ENCODE assay signal across 8 mouse cellular contexts in the genomic region with DNA sequence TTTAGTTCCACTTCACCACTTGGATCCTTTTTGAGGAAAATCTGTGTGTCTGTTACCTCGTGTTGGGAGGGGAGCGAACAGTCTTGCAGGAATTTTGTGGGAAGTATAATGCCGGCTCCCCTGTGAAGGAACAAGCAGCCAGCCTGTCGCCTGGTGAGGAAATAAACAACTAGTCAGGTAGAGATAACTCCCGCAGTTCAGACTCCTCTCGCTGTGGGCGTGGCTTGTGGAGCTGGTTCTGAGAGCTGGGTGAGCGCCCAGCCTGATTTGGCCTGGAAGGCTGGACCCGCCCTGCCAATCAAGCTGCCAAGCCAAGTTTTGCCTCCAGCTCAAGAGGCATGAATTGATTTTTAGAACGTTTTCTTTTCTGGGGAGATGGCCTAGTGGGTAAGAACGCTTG. TPM values are rescaled to one million over a fixed set of nuclear protein-coding genes. Genes with fewer than 3 reads are reported as not detected.
A peak's percentile ranks its signal among the peaks of the same experiment; 100 is the strongest.
DNase-seq lines count a peak whose midpoint lies in the region; ATAC-seq and TF ChIP-seq lines count a peak whose summit lies in the region.

No protein-coding gene starts in this region.

- no peak for TF ChIP-seq CTCF in spleen, adult 2 months (IDR thresholded peaks at IDR 0.05; ENCODE audit: extremely low read depth, insufficient read depth, insufficient read length, insufficient replicate concordance)
- no peak for TF ChIP-seq CTCF in embryonic fibroblast, embryonic 13.5 days (IDR thresholded peaks at IDR 0.05; ENCODE audit: borderline replicate concordance, insufficient read depth, low read length)
- TF ChIP-seq CTCF in stomach, postnatal 0 days (IDR thresholded peaks at IDR 0.05; ENCODE audit: low read depth): no peak

- TF ChIP-seq POLR2A in spleen, adult 2 months (IDR thresholded peaks at IDR 0.05; ENCODE audit: low read depth, low read length): no peak
- TF ChIP-seq POLR2A in embryonic fibroblast, embryonic 13.5 days (IDR thresholded peaks at IDR 0.05; ENCODE audit: low read depth, low read length): no peak

- TF ChIP-seq EP300 in stomach, postnatal 0 days (optimal IDR thresholded peaks at IDR 0.05): no peak

- H3K27me3 ChIP-seq in spleen, adult 2 months (ENCODE audit: control insufficient read depth, insufficient read depth, low read length): peaks cover 2% of the 10 kb centered on the region; the same call in 1 of the 2 replicates
- peaks cover 32% of the 10 kb centered on the region for H3K27me3 ChIP-seq in heart, embryonic 12.5 days (replicated peaks)
- H3K27me3 ChIP-seq in kidney, embryonic 15.5 days: peaks cover 41% of the 10 kb centered on the region
- peaks cover 24% of the 10 kb centered on the region for H3K27me3 ChIP-seq in limb, embryonic 15.5 days
- peaks cover 16% of the 10 kb centered on the region for H3K27me3 ChIP-seq in midbrain, embryonic 14.5 days (ENCODE audit: control insufficient read depth, insufficient read depth, low read length)
- H3K27me3 ChIP-seq in stomach, postnatal 0 days (ENCODE audit: control insufficient read depth, insufficient read depth, low read length): no peaks in the 10 kb centered on the region

- no peaks in the 10 kb centered on the region for H3K4me1 ChIP-seq in spleen, adult 2 months (ENCODE audit: control insufficient read depth, insufficient read depth, insufficient read length)
- H3K4me1 ChIP-seq in embryonic fibroblast, embryonic 13.5 days (ENCODE audit: control insufficient read depth, insufficient read depth, low read length): no peaks in the 10 kb centered on the region; the same call in 1 of the 2 replicates
- peaks cover 13% of the 10 kb centered on the region for H3K4me1 ChIP-seq in heart, embryonic 12.5 days (replicated peaks)
- H3K4me1 ChIP-seq in kidney, embryonic 15.5 days: peaks cover 17% of the 10 kb centered on the region
- H3K4me1 ChIP-seq in limb, embryonic 15.5 days: peaks cover 31% of the 10 kb centered on the region
- H3K4me1 ChIP-seq in midbrain, embryonic 14.5 days (ENCODE audit: control insufficient read depth, insufficient read depth, low read length): peaks cover 17% of the 10 kb centered on the region
- H3K4me1 ChIP-seq in stomach, postnatal 0 days (replicated peaks; ENCODE audit: control insufficient read depth, insufficient read depth): 0 out of 2 replicates have a peak, but pooled peaks cover 2% of the 10 kb centered on the region

- peak; percentile 67 for ATAC-seq in heart, embryonic 12.5 days (ENCODE audit: insufficient number of reproducible peaks, low FRiP score)
- ATAC-seq in kidney, embryonic 15.5 days (replicated peaks; ENCODE audit: low FRiP score): peak; percentile 78
- peak; percentile 53; the same call in 1 of the 2 replicates for ATAC-seq in limb, embryonic 15.5 days (ENCODE audit: insufficient number of reproducible peaks, low FRiP score, low TSS enrichment, low read depth)
- peak; percentile 53 for ATAC-seq in midbrain, embryonic 14.5 days (ENCODE audit: low FRiP score, low TSS enrichment)
- peak; percentile 91 for ATAC-seq in stomach, postnatal 0 days (ENCODE audit: low FRiP score, low TSS enrichment)

- H3K36me3 ChIP-seq in spleen, adult 2 months (ENCODE audit: control insufficient read depth, insufficient read depth, low read length): no peaks in the 10 kb centered on the region
- no peaks in the 10 kb centered on the region for H3K36me3 ChIP-seq in heart, embryonic 12.5 days
- H3K36me3 ChIP-seq in kidney, embryonic 15.5 days: no peaks in the 10 kb centered on the region
- H3K36me3 ChIP-seq in limb, embryonic 15.5 days: no peaks in the 10 kb centered on the region
- no peaks in the 10 kb centered on the region for H3K36me3 ChIP-seq in midbrain, embryonic 14.5 days (ENCODE audit: control insufficient read depth, insufficient read depth, low read length)
- no peaks in the 10 kb centered on the region for H3K36me3 ChIP-seq in stomach, postnatal 0 days (ENCODE audit: control insufficient read depth, insufficient read depth, low read length)

- H3K9ac ChIP-seq in heart, embryonic 12.5 days: peak overlapping the region; percentile 69
- H3K9ac ChIP-seq in kidney, embryonic 15.5 days: peak overlapping the region; percentile 49; the same call in 1 of the 2 replicates
- peak overlapping the region; percentile 62 for H3K9ac ChIP-seq in limb, embryonic 15.5 days
- no peak overlapping the region for H3K9ac ChIP-seq in midbrain, embryonic 14.5 days (replicated peaks; ENCODE audit: low read length)
- 0 out of 2 replicates have a peak overlapping the region, but pooled peaks have one; percentile 54 for H3K9ac ChIP-seq in stomach, postnatal 0 days (ENCODE audit: low read length)

- 3% methylated on average over 11 of the region's 11 CpGs for WGBS in spleen, adult 2 months
- WGBS in heart, embryonic 12.5 days: under 1% methylated on average over 11 of the region's 11 CpGs
- 1% methylated on average over 11 of the region's 11 CpGs for WGBS in kidney, embryonic 15.5 days
- WGBS in limb, embryonic 15.5 days: 1% methylated on average over 11 of the region's 11 CpGs
- WGBS in midbrain, embryonic 14.5 days: 1% methylated on average over 11 of the region's 11 CpGs
- under 1% methylated on average over 11 of the region's 11 CpGs for WGBS in stomach, postnatal 0 days

- H3K9me3 ChIP-seq in heart, embryonic 12.5 days (replicated peaks): no peaks in the 10 kb centered on the region
- H3K9me3 ChIP-seq in kidney, embryonic 15.5 days (replicated peaks): no peaks in the 10 kb centered on the region
- no peaks in the 10 kb centered on the region for H3K9me3 ChIP-seq in limb, embryonic 15.5 days
- no peaks in the 10 kb centered on the region for H3K9me3 ChIP-seq in midbrain, embryonic 14.5 days (ENCODE audit: control insufficient read depth, low read length)
- H3K9me3 ChIP-seq in stomach, postnatal 0 days (ENCODE audit: control insufficient read depth, low read length): no peaks in the 10 kb centered on the region

- no peak overlapping the region for H3K27ac ChIP-seq in spleen, adult 2 months (ENCODE audit: insufficient read depth, low read length)
- no peak overlapping the region for H3K27ac ChIP-seq in embryonic fibroblast, embryonic 13.5 days (ENCODE audit: insufficient read depth, low read length)
- H3K27ac ChIP-seq in heart, embryonic 12.5 days (ENCODE audit: poor library complexity, severe bottlenecking): no peak overlapping the region
- no peak overlapping the region for H3K27ac ChIP-seq in kidney, embryonic 15.5 days
- H3K27ac ChIP-seq in limb, embryonic 15.5 days: peak overlapping the region; percentile 74
- H3K27ac ChIP-seq in midbrain, embryonic 14.5 days (replicated peaks; ENCODE audit: low read depth, low read length): no peak overlapping the region
- no peak overlapping the region for H3K27ac ChIP-seq in stomach, postnatal 0 days (replicated peaks)

- peak overlapping the region; percentile 33; the same call in 1 of the 2 replicates for H3K4me3 ChIP-seq in spleen, adult 2 months (ENCODE audit: extremely low read depth, insufficient read depth, insufficient read length)
- H3K4me3 ChIP-seq in embryonic fibroblast, embryonic 13.5 days (ENCODE audit: insufficient read depth, low read length): peak overlapping the region; percentile 34
- H3K4me3 ChIP-seq in heart, embryonic 12.5 days: peak overlapping the region; percentile 64
- H3K4me3 ChIP-seq in kidney, embryonic 15.5 days (replicated peaks): peak overlapping the region; percentile 51
- H3K4me3 ChIP-seq in limb, embryonic 15.5 days: peak overlapping the region; percentile 53
- peak overlapping the region; percentile 54 for H3K4me3 ChIP-seq in midbrain, embryonic 14.5 days (replicated peaks; ENCODE audit: low read depth, low read length)
- H3K4me3 ChIP-seq in stomach, postnatal 0 days (ENCODE audit: low read depth, low read length): peak overlapping the region; percentile 46

- peak overlapping the region; percentile 100 for H3K4me2 ChIP-seq in heart, embryonic 12.5 days
- peak overlapping the region; percentile 91 for H3K4me2 ChIP-seq in kidney, embryonic 15.5 days
- peak overlapping the region; percentile 93 for H3K4me2 ChIP-seq in limb, embryonic 15.5 days
- H3K4me2 ChIP-seq in midbrain, embryonic 14.5 days (ENCODE audit: low read length): peak overlapping the region; percentile 99
- peak overlapping the region; percentile 89 for H3K4me2 ChIP-seq in stomach, postnatal 0 days (replicated peaks; ENCODE audit: low read depth)

- DNase-seq in spleen, adult 2 months (ENCODE audit: low read depth in 1 of 2, low spot score in 2 of 2): no peak
- no peak for DNase-seq in spleen, adult 12 weeks (ENCODE audit: low spot score)
- DNase-seq in midbrain, embryonic 14.5 days: peak; percentile 80
- DNase-seq in stomach, postnatal 0 days (ENCODE audit: low spot score): peak; percentile 88

RNA-seq across cellular contexts. Expression of gene Tnfaip8l3, which starts 0.6 kb away (rescaled TPM):
- 0.01 TPM in 1 of 2 replicates, not detected in the other for polyA plus RNA-seq in spleen, adult 2 months (2012; rRNA removed)
- polyA plus RNA-seq in embryonic fibroblast, embryonic 13.5 days (2011; ENCODE audit: insufficient read length, low read depth, missing spikeins): 0.25 and 1.1 TPM in 2 replicates
- 0.13 TPM in 1 of 2 replicates, not detected in the other for polyA plus RNA-seq in heart, embryonic 12.5 days (2016; fragmentation: Nextera tagmentation; extraction: Ambion mirVana)
- polyA plus RNA-seq in kidney, embryonic 15.5 days (2015; fragmentation: Nextera tagmentation; extraction: Ambion mirVana): 0.36 and 0.45 TPM in 2 replicates
- 3.7 and 4.1 TPM in 2 replicates for polyA plus RNA-seq in limb, embryonic 15.5 days (2015; fragmentation: Nextera tagmentation; extraction: Ambion mirVana)
- 0.36 and 0.65 TPM in 2 replicates for polyA plus RNA-seq in midbrain, embryonic 14.5 days (2014; fragmentation: Nextera tagmentation; extraction: Ambion mirVana)
- polyA plus RNA-seq in stomach, postnatal 0 days (2015; fragmentation: Nextera tagmentation; extraction: Ambion mirVana): 0.19 and 0.32 TPM in 2 replicates

Comparison
In these comparisons a context has a peak if more than half of its experiments do, and no peak if none do; other contexts are left out.
1. DNase-seq: peak in midbrain, embryonic 14.5 days (single experiment) and stomach, postnatal 0 days (single experiment); none in spleen, adult 2 months (0 of 2) and spleen, adult 12 weeks (single experiment).
2. Peak in every context shown above with its lines, with median percentiles within 50 percentile points of each other: H3K4me3 ChIP-seq, ATAC-seq and H3K4me2 ChIP-seq.